Mouse (Mus musculus) megakaryocyte, embryonic 14.5 days (primary cell): Measurements from ENCODE around the gene Lzts3. TPM values are rescaled to one million over a fixed set of nuclear protein-coding genes. Genes with fewer than 3 reads are reported as not detected.

ENCODE experiments used
- H3K27me3 ChIP-seq: replicated peaks from 2 replicates; pipeline ENCODE3; 2012; ENCODE audit warnings: inconsistent platforms
- H3K36me3 ChIP-seq: replicated peaks from 2 replicates; pipeline ENCODE3; 2012; ENCODE audit warnings: low read length, inconsistent platforms, mixed read lengths
- H3K4me1 ChIP-seq: 2 replicates; pipeline ENCODE4 v1.6.1; 2012; ENCODE audit warnings: inconsistent platforms
- H3K4me3 ChIP-seq: replicated peaks from 2 replicates; pipeline ENCODE3; 2012; ENCODE audit warnings: moderate library complexity, mild to moderate bottlenecking, inconsistent platforms
- H3K9me3 ChIP-seq: 2 replicates; pipeline ENCODE4 v1.6.1; 2012; ENCODE audit warnings: inconsistent platforms
- FLI1 ChIP-seq: IDR thresholded peaks from 2 replicates; pipeline ENCODE4 v1.6.1; 2012; ENCODE audit warnings: low read length, inconsistent platforms, mixed read lengths
- GATA1 ChIP-seq: IDR thresholded peaks from 3 replicates; pipeline ENCODE4 v1.6.1; 2012; ENCODE audit warnings: mixed read lengths, low read length, inconsistent platforms, borderline replicate concordance
- polyA plus RNA-seq: library from polyadenylated mRNA; stranded (reverse); fragments of >175 nt; gene quantifications from 2 replicates; pipeline ENCODE4 v1.2.3, GENCODE M21; 2012; ENCODE audit warnings: low replicate concordance; ENCODE audit not compliant: insufficient read depth

The Lzts3 gene
- polyA plus RNA-seq, 1 experiment, result 0.46 TPM

DNA sequence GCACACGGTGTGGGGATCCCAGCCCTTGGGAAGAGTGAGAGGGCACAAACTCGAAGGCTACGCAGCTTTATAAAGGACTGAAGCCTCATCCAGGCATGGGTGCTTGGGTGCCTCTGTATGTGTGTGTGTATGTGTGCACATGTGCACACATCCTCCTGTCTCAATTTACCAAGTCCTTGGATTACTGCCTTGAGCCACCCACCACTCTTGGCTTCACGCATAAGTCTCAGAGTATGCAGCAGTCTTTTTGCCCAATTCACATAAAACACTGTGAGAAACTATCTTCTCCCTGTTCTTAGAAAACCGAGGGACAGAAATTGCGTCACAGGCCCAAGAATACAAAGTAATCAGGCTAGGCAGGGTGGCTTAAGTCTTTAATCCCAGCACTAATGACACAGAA is 56.6 kb downstream of the Lzts3 start:
- TF ChIP-seq FLI1 (no peak), GATA1 (no peak)
- Histone ChIP-seq H3K36me3 (peaks cover 18% of the 10 kb centered on the region), H3K9me3 (no peaks in the 10 kb centered on the region), H3K4me3 (no peak overlapping the region), H3K4me1 (peaks cover 64% of the 10 kb centered on the region), H3K27me3 (peaks cover 43% of the 10 kb centered on the region)

- Histone ChIP-seq H3K4me1 (peaks cover 82% of the 10 kb centered on the region), H3K9me3 (no peaks in the 10 kb centered on the region), H3K36me3 (peaks cover 1% of the 10 kb centered on the region), H3K4me3 (peak overlapping the region; percentile 11), H3K27me3 (peaks cover 63% of the 10 kb centered on the region)
- TF ChIP-seq FLI1, result no peak
- TF ChIP-seq GATA1, result no peak
Measured at GRCm38 (mm10) chr2:130583902-130584560, 58.6 kb downstream of the Lzts3 start.

Other genes with a start within 250 kb of the Lzts3 start
- gene Cpxm1, start 245.2 kb downstream of the Lzts3 start, polyA plus RNA-seq, result 0.64 TPM in 1 of 2 replicates, not detected in the other
- not detected in 2 replicates for gene Gm28372, start 237.6 kb downstream of the Lzts3 start, polyA plus RNA-seq
- not detected in 2 replicates for gene 1700020A23Rik, start 237.5 kb downstream of the Lzts3 start, polyA plus RNA-seq
- not detected in 2 replicates for gene Tmem239, start 236.3 kb downstream of the Lzts3 start, polyA plus RNA-seq
- 8.9 TPM in 1 of 2 replicates, not detected in the other for gene Vps16, start 218.5 kb downstream of the Lzts3 start, polyA plus RNA-seq
- 19.1 and 25.2 TPM in 2 replicates for gene Pced1a, start 218.1 kb downstream of the Lzts3 start, polyA plus RNA-seq
- 8.0 and 14.1 TPM in 2 replicates for gene Ptpra, start 192.5 kb downstream of the Lzts3 start, polyA plus RNA-seq
- gene Mrps26, start 79.1 kb downstream of the Lzts3 start, polyA plus RNA-seq, result 94.8 and 158 TPM in 2 replicates
- gene Oxt, start 66.6 kb downstream of the Lzts3 start, polyA plus RNA-seq, result 0.27 TPM in 1 of 2 replicates, not detected in the other
- gene Avp, start 60.2 kb downstream of the Lzts3 start, polyA plus RNA-seq, result not detected in 2 replicates
- gene Fastkd5, start 12.8 kb downstream of the Lzts3 start, polyA plus RNA-seq, result 0.94 TPM in 1 of 2 replicates, not detected in the other
- gene Ubox5, start 12.8 kb downstream of the Lzts3 start, polyA plus RNA-seq, result 1.8 and 1.9 TPM in 2 replicates
- gene Ddrgk1, start 21.9 kb upstream of the Lzts3 start, polyA plus RNA-seq, result 85.4 and 105 TPM in 2 replicates
- 8.6 and 10.1 TPM in 2 replicates for gene Itpa, start 24.8 kb upstream of the Lzts3 start, polyA plus RNA-seq
- 0.53 and 0.58 TPM in 2 replicates for gene Slc4a11, start 54.7 kb upstream of the Lzts3 start, polyA plus RNA-seq